Mouse (Mus musculus): ENCODE data around the gene Ddb2. TPM values are rescaled to one million over a fixed set of nuclear protein-coding genes. Genes with fewer than 3 reads are reported as not detected.

Gene Ddb2
- polyA plus RNA-seq (2014; fragmentation: Illumina TruSeq; extraction: RNeasy Lipid Tissue Mini Kit (QIAGEN cat#74804); ENCODE audit: insufficient read depth, low read depth, low replicate concordance) = 9.9 TPM

DNA sequence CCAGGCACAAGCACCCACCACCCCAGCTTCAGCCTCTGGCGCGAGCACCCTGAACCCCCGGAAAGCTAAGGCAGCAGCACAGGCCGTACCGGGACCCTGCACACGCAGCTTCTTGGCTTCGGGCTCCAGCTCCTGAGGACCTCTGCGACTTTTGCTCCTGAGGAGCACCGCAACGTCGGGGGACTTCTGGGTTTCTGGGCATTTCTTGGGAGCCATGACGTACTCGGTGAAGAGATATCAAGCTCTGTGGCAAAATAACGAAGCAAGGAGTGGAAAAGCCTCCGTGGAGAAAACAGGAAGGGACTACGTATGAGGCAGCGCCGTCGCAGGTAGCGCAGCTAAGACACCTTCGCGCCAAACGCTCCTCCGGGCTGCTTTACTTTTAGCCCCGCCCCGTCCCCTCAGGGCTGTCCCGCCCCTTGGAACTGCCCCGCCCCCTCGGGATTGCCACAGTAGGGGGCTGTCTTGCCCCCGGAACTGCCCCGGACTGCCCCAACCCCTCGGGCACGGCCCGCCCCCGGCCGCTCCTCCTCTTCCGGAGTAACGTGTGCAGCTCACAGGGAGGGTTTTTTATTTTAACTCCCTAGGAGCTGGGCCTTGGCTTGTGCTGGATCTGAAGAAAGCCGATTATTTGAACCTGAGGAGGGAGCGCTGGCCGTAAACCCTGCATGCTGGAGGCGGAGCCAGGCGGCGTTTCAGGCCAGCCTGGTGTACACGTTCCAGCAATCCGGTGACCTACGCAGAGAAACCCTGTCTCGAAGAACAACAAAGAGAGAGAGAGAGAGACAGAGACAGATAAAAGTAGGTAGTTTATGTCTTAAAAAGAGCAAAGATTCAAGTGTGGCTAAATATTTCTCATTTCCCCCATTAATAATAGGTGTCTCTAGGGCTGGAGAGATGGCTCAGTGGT lies at the start of gene Ddb2:
Gene Ddb2, minus strand, starts transcription at position 382 of the 910 bp plus-strand sequence.

DNA sequence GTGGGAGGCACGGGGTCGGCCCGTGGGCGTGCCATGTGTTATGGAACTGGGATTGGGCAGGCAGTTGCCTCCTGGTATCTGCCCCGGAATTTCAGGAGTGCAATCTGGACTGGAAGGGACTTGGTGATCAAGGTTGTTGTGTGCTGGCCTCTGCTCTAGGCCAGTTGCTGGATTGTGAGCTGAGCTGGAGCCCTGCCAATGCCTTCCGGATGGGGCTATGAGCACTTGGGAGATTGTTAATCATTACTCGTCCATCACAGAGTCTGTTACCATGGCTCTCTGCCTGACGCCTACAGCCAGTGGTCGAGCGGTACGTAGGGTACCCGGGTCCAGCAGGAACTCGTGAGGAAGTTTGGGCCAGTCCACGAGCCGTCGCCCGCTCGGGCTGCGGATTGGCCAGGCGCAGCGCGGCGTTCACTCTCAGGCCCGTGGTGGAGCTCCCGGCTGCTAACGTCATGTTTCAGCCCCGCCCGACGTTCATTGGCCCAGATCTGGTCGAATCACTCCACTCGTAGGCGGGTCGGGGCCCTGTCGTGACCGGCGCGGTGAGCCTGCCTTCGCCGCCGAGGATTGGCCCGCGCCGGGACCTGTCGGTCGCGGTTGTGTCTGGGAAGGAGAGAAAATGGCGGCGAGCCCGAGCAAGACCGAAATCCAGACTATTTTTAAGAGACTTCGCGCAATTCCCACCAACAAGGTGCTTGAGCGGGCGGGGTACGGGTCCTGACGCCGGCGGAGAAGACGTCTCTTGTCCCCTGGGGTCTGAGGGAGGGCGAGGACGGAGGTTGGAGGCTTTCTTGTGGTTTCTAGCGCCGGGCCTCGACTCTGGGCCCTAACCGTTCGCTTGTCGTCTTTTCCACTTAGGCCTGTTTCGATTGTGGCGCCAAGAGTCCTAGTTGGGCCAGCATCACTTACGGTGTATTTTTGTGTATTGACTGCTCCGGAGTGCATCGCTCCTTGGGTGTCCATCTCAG lies 28.2 kb upstream of the Ddb2 start, which contains the start of gene Arfgap2:
Gene Arfgap2, plus strand, starts transcription at position 264 of the 971 bp plus-strand sequence.

DNA sequence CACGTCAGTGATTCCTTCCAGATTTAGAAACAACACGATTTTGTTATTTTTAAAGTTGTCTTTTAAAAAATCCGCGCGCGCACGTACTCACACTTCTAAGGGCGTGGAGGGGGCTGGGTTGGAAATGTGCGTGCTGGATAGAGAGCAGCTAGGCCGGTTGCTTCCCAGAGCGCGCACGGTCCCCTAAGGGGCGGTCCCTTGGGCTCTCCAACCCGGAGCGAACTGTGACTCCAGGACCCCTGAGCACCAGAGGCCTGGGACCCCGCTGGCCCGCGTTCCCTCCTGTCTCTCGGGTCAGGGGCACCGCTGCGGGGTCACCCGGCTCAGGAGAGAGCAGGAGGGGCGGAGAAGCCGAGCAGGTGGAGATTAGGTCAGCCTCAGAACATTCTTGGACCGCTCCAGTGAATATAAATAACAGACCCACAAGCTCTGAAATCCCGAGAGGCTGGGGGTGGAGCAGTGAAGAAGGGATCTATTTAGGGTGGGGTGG lies 18.9 kb upstream of the Ddb2 start, which contains the start of gene Pacsin3:
Gene Pacsin3, plus strand, starts transcription at position 294 of the 490 bp plus-strand sequence.

DNA sequence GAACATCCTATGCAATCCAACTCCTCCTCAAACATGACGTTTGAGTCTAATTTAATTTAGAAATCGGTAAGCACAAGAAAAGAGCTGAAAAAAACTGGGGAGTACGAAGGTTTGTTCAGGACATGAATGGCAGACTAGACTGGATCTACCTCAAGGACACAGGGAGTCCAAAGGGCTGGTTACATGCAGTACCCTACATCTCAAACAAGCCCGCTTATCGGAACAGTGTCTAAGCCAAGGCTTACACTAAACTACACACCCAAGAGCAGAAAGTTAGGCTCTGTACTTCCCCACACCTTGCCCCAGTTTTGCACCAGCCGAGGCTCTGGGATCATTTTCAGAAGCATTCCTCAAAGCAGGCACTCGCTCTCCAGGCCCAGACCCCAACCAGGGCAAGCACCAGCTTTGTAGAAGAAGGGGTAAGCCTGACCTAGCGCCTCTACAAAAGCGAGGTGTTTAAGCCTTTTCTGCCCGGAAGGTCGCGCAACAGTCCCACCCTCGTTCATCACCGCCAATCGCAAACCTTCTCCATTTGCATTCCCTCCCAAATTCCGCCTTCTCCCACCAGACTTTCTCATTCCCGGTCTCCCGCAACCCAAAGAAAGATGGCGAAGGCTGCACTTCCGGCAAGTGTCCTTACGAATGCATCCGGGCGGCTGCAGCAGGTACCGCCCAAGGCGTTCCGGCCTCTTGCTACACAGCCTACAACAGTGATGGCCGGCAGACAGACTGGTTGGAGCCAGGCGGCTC lies 34.4 kb downstream of the Ddb2 start, which contains the start of the genes Nr1h3 and Acp2:
Gene Nr1h3, minus strand, starts transcription at position 613 of the 750 bp plus-strand sequence.
Gene Acp2, plus strand, starts transcription at position 664 of the 750 bp plus-strand sequence.

DNA sequence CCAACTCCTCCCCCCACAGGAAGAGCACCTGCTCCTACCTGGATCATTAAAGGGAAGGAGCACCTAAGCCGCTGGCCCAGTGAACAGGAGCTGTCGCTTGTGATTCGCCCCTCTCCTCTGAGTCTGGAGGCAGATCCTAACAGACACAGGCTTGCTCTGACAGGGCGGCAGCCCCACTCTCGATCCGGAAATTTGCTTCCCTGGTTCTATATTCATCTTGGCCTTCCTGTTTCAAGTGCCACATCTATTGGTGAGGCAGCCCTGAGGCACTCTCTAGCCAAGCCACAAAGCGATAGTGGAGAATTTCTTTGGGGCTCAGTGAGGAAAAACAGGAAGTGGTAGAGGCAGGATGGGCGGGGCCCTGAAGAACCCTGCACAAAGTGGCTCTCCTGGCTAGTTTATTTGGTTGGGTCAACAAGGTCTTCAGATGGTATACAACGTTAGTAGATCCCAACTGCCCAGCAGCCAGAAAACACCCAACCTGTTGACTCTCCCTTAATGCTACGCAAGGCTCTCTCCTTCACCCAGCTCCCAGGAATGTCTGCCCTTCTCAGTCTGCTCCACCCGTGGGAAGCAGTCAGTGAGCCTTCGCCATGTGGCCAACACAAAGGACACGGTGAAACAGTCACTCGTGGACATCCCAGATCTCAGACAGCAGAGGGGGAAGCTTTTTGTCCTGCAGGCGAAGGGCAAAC lies 52.9 kb downstream of the Ddb2 start, which contains the start of gene Madd:
Gene Madd, minus strand, starts transcription at position 127 of the 695 bp plus-strand sequence.

Other genes with a start within 250 kb of the Ddb2 start
- gene Rapsn, start 201.4 kb downstream of the Ddb2 start, polyA plus RNA-seq (2014; fragmentation: Illumina TruSeq; extraction: RNeasy Lipid Tissue Mini Kit (QIAGEN cat#74804); ENCODE audit: insufficient read depth, low read depth, low replicate concordance) = 1.7 TPM
- gene Psmc3, start 183.0 kb downstream of the Ddb2 start, polyA plus RNA-seq (2014; fragmentation: Illumina TruSeq; extraction: RNeasy Lipid Tissue Mini Kit (QIAGEN cat#74804); ENCODE audit: insufficient read depth, low read depth, low replicate concordance) = 141 TPM
- gene Slc39a13, start 166.6 kb downstream of the Ddb2 start, polyA plus RNA-seq (2014; fragmentation: Illumina TruSeq; extraction: RNeasy Lipid Tissue Mini Kit (QIAGEN cat#74804); ENCODE audit: insufficient read depth, low read depth, low replicate concordance) = 22.6 TPM
- 29.8 TPM for gene Spi1, start 154.6 kb downstream of the Ddb2 start, polyA plus RNA-seq (2014; fragmentation: Illumina TruSeq; extraction: RNeasy Lipid Tissue Mini Kit (QIAGEN cat#74804); ENCODE audit: insufficient read depth, low read depth, low replicate concordance)
- 3.7 TPM for gene Mybpc3, start 118.8 kb downstream of the Ddb2 start, polyA plus RNA-seq (2014; fragmentation: Illumina TruSeq; extraction: RNeasy Lipid Tissue Mini Kit (QIAGEN cat#74804); ENCODE audit: insufficient read depth, low read depth, low replicate concordance)
- gene Madd, start 53.1 kb downstream of the Ddb2 start, polyA plus RNA-seq (2014; fragmentation: Illumina TruSeq; extraction: RNeasy Lipid Tissue Mini Kit (QIAGEN cat#74804); ENCODE audit: insufficient read depth, low read depth, low replicate concordance) = 15.5 TPM
- 51.4 TPM for gene Nr1h3, start 34.1 kb downstream of the Ddb2 start, polyA plus RNA-seq (2014; fragmentation: Illumina TruSeq; extraction: RNeasy Lipid Tissue Mini Kit (QIAGEN cat#74804); ENCODE audit: insufficient read depth, low read depth, low replicate concordance)
- 13.0 TPM for gene Acp2, start 34.1 kb downstream of the Ddb2 start, polyA plus RNA-seq (2014; fragmentation: Illumina TruSeq; extraction: RNeasy Lipid Tissue Mini Kit (QIAGEN cat#74804); ENCODE audit: insufficient read depth, low read depth, low replicate concordance)
- gene Pacsin3, start 19.0 kb upstream of the Ddb2 start, polyA plus RNA-seq (2014; fragmentation: Illumina TruSeq; extraction: RNeasy Lipid Tissue Mini Kit (QIAGEN cat#74804); ENCODE audit: insufficient read depth, low read depth, low replicate concordance) = 22.2 TPM
- 38.3 TPM for gene Arfgap2, start 28.0 kb upstream of the Ddb2 start, polyA plus RNA-seq (2014; fragmentation: Illumina TruSeq; extraction: RNeasy Lipid Tissue Mini Kit (QIAGEN cat#74804); ENCODE audit: insufficient read depth, low read depth, low replicate concordance)
- gene 1110051M20Rik, start 207.7 kb upstream of the Ddb2 start, polyA plus RNA-seq (2014; fragmentation: Illumina TruSeq; extraction: RNeasy Lipid Tissue Mini Kit (QIAGEN cat#74804); ENCODE audit: insufficient read depth, low read depth, low replicate concordance) = 26.7 TPM
- 13.9 TPM for gene Lrp4, start 220.5 kb upstream of the Ddb2 start, polyA plus RNA-seq (2014; fragmentation: Illumina TruSeq; extraction: RNeasy Lipid Tissue Mini Kit (QIAGEN cat#74804); ENCODE audit: insufficient read depth, low read depth, low replicate concordance)